Mouse (Mus musculus): ENCODE data around the gene Lasp1.

Gene Lasp1

GRCm38 (mm10) chr11:97796910-97797309 is 1.9 kb upstream of the Lasp1 start:
- peak in 1 of 2 experiments; percentile 73 for DNase-seq (ENCODE audit: low spot score in 2 of 2)

DNA sequence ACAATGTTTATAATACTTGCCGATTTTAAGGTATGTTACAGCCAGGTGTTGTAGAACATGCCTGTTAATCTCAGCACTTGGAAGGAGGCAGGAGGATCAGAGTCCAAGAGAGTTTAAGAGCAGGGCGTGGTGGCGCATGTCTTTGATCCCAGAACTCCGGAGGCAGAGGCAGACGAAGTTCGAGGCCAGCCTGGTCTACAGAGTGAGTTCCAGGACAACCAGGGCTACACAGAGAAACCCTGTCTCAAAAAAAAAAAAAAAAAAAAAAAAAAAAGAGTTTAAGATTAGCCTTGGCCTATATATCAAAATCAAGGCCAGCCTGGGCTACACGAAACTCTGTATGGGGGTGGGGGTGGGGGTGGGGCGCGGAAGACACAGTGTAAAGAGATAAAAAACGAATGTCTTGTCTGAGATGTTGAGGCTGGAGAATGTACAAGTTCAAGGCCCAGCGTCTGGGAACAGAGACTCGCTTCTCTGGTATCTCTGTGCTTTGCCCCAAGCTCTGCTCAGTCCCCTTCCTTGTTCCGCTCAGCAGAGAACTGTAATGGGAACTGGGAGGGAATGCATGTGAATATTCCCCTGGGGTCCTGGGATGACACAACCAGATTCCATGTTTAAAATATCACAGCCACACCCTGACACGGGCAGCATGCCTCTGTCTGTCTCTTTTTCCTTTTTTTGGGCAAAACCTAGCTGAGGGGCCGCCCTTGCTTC is 1.3 kb upstream of the Lasp1 start:
- no peak for DNase-seq (ENCODE audit: low spot score in 2 of 2)

GRCm38 (mm10) chr11:97798083-97798435 is 741 bp upstream of the Lasp1 start:
- no peak for DNase-seq (ENCODE audit: low spot score in 2 of 2)

GRCm38 (mm10) chr11:97799146-97799993 is 570 bp downstream of the Lasp1 start:
- DNase-seq (ENCODE audit: low spot score in 2 of 2): peak; percentile 88 to 92

DNA sequence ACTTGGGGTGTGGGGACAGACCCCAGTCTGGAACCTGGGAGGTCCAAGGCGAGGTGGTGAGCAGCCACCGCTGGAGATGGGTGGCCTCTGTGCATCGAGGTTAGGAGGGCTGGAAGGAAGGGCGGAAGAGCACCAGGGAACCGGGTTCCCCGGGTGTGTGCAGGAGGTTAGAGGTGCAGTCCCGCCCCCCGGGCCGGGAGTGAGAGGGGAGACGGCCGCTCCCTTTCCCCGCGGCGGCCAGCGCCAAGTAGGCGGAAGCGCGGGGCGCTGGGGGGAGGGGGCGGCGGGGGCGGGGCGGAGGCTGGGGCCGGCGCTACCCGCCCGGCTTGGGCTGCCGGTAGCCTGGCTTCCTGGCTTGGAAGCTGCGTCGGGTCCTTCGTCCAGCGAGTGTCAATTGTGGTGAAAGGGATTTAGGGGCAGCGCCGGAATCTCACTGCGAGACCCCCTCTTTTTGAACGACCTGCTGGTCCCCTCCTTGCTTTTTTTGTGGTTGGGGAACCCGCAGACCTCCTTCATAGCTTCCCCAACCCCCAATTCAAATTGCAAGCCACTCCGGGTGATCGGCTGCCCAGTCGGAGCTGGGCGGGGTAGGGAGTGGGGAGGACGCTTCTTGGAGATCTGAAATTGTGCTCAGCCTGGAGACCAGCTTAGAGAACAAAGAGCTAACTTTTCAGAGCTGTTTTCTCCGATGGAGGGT is 1.3 kb downstream of the Lasp1 start:
- DNase-seq (ENCODE audit: low spot score in 2 of 2): peak; percentile 82 to 85

DNA sequence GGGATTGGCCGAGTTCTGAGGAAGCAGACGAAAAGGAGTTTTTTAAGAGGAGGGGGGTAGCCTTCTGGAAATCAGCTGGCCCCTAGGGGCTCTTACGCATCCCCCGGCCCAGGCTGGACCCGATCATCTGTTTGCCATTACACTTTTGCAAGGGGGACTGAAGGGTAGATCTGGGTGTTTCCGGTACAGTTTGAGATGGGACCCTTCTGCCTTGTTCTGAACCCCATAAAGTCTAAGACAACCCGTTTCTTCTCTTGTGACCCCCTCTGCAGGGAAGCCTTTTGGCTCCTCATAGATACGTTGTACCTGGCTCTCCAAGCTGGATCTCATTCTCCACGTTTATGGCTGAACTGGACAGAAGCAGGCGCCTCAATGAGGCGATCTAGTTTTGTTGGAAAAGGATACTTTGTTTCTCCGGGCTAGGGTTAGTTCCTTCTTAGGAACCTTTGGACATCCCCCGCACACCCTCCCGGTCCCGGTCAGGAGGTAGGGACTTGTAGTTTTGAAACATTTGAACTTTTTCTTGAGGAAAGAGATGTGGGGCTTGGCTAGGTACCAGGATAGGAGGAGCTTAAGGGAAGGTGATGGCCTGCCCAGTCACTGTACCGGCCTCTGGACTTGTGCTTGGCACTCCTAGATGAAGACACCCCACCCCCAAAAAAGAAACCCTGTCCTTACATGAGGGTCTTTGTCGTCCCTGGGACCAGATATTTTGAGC is 2.0 kb downstream of the Lasp1 start:
- no peak for DNase-seq (ENCODE audit: low spot score in 2 of 2)

DNA sequence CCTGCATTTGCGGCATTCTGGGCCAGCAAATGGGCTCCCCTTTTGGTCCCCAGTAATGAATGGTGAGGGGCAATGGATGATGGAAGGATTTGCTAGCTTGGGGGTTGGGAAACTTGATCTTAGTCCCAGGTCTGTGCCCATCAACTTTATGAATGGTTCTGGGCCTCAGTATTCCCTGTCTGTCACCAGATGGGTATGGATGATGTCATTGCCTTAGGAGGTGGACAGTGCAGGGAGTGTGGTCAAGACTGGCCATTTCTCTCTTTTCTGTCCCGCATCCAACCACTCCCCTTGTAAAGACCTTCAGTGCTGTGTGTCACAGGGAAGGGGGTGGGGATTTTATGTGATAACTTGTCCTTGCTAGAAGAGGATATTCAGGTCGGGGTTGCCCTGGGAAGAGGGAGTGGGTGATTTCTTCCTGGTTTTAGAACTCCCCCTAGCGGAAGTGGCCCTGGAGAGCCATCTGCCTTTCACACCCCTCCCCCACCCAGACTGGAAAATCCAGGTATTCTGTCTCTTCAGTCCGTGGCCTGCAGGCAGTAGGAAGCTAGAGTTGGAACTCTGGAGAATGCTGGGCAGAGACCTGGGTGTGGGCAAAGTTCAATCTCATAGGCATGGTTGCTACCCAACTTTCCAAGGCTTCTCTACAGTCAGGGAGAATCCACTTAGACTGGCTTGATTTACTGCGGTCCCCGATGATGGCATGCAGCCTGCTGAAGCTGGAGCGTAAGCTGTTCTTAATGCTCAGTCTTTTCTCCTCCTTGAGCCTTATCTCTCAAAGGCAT is 2.8 kb downstream of the Lasp1 start:
- no peak for DNase-seq (ENCODE audit: low spot score in 2 of 2)

DNA sequence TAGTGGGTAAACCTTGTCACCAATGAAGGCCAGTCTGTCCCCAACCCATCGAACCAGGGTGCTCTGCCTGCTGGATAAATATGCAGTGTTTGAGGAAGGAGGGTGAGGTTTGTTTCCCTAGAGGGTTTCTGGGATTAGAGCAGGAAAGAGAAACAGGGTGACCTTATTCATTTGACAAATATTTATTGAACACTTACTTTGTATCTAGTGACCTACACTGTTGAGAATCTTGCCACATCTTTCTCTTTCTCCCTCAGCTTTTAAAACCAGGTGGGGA is 3.3 kb downstream of the Lasp1 start:
- DNase-seq (ENCODE audit: low spot score in 2 of 2): no peak

DNA sequence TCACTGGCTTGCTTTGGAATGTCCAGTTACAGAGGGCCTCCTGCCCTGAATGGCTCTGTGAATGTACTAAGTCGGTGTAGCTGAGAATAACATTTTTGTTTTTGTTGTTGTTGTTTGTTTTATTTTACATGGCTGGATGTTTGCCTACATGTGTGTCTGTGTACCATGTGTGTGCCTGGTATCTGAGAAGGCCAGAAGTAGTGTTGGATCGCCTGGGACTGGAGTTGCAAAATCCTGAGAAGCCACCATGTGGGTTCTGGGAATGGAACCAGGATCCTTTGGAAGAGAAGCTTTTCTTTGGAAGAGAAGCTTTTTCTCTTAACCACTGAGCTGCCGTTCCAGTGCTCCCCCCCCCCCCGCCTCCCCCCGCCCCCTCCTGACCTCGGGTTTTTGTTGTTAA is 3.7 kb downstream of the Lasp1 start:
- DNase-seq (ENCODE audit: low spot score in 2 of 2): no peak

- DNase-seq (ENCODE audit: low spot score in 2 of 2): no peak
Measured at GRCm38 (mm10) chr11:97803847-97804246, 5.0 kb downstream of the Lasp1 start.

DNA sequence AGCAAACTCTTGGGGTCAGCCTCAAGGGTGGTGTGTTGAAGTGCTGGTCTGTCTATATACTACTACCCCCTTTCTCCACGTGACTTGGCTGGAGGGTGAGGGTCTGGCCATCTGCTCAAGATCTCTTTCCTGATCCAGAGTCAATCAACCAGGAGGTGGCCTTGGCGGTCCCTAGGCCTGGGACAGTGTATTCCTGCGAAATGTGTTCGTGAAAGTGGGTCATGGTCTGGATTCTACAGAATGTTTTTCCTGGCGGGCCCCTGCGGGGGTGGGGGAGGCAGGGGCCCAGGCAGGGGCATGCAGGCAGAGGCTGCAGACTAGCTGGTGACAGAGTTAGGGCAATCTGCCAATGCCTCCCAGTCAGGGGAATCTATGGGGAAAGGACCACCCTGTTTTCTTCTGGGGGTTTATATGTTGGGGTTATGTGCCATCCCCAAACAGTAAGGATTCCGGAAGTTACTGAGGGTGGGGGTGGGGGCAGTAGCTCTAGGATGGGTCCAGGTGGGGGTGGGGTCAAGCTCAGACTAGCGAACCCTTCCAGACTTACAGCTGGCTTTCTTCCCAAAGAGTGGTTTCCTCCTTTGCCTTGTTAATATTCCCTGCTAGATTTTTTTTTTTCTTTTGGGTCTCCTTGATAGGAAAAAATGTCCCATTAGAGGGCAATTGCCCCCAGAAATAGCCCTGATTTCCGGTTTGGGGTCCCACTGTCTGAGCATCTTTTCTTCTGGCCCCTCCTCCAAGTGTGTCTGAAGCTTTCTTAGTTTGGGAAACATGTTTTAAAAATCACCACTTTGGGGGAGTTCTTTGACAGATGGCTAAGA is 6.3 kb downstream of the Lasp1 start:
- DNase-seq (ENCODE audit: low spot score in 2 of 2): no peak

DNA sequence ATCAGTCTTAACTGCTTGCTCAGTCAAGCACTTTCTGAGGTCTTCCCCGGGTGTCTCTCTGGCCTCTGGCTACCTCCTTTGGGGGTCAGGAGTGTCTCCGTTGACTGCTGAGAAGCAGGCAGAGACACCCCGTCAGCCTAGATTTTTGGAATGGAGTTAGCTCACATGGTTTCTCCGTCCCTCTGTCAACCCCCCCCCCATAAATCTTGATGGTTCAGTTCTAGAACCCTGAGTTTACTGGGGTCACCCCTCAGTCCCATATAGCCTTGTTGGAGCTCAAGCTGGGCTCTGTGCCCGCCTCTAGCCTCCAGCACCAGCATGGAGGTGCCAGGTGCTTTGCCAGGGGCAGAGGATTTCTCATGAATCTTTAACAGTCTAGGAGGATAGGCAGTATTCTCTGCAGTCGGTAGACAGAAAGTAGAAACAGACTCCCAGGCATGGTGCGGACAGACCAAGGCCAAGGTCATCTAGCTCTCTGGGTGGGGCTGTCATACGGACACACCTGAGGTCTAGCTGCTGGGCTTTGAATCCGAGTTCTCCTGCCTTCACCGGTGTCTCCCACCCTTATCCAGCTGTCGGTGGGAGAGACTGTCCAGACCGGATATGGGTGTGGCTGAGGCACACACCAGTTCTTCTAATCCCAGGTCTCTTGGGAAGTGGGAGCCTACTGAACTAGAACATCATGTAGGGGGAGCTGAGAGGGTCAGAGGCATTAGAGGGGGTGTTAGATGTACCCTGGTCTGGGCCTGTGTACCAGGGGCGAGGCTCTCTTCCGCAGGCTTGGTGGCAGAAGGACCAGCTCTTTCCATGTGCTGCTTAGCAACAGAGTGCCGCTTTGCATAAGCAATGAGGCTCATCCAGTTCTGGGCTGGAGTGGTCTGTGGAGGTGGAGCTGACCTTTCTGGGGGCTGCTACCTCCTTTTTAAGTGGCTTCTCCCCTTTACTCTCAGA is 7.1 kb downstream of the Lasp1 start:
- peak in 1 of 2 experiments; percentile 77 for DNase-seq (ENCODE audit: low spot score in 2 of 2)

GRCm38 (mm10) chr11:97806613-97806964 is 7.8 kb downstream of the Lasp1 start:
- DNase-seq (ENCODE audit: low spot score in 2 of 2): no peak

DNA sequence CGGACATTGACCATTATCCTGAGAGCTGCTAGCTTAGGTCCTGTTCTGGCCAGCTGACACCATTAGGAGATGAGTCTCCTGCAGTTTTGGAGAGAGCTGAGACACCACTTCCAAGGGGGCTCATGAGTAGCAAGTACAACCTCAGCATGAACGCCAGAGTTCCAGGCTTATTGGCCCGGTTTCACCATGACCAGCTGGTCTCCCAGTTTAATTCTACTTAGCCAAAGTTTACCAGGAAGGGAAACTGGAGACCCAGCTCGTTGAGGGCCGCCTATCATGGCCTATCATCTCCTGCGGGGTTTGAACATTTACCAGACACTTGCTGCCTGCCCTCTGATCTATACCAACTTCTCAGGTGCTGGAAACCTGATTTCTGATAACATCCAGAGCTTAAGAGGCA is 8.8 kb downstream of the Lasp1 start:
- DNase-seq (ENCODE audit: low spot score in 2 of 2): peak in 1 of 2 experiments; percentile 63

DNA sequence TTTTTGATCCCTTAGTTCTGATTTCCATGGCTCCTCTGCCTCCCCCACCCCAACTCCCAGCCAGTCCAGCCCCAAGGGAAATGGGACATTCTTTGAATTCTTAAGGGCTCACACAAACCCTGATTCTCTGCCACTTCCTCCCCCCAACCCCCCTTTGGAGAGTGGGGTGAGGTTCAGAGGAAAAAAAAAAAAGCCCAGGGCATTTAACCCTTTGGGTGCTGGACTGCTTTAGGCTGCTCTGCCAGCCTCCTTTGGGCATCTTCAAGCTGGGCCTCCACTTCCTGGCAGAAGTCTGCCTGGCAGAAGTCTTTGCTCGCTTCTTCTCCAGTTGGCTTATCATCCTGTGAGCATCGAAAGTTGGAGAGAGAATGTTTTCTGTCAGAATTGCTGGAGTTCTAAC is 9.3 kb downstream of the Lasp1 start:
- DNase-seq (ENCODE audit: low spot score in 2 of 2): peak; percentile 75

GRCm38 (mm10) chr11:97808621-97809234 is 9.9 kb downstream of the Lasp1 start:
- no peak for DNase-seq (ENCODE audit: low spot score in 2 of 2)

GRCm38 (mm10) chr11:97809235-97810121 is 10.7 kb downstream of the Lasp1 start:
- no peak for DNase-seq (ENCODE audit: low spot score in 2 of 2)

- DNase-seq (ENCODE audit: low spot score in 2 of 2): no peak
Measured at GRCm38 (mm10) chr11:97810356-97810755, 11.6 kb downstream of the Lasp1 start.
